Mouse (Mus musculus) liver, embryonic 11.5 days (tissue): ENCODE data around the gene Cplx1. TPM values are rescaled to one million over a fixed set of nuclear protein-coding genes. Genes with fewer than 3 reads are reported as not detected.

Experiments used
- ATAC-seq: fragments of 200-750 bp; cut with Nextera tagmentation; replicated peaks from 2 replicates; pipeline ENCODE4 v1.8.0; 2017; ENCODE audit warnings: moderate number of reproducible peaks, mild to moderate bottlenecking, moderate TSS enrichment, moderate library complexity; ENCODE audit not compliant: low FRiP score
- DNase-seq: peaks from one replicate; pipeline ENCODE4 v3.0.0-alpha.2; 2017; ENCODE audit warnings: low spot score
- H3K27ac ChIP-seq: fragments of 300-500 bp; sonication (generic); 2 replicates; pipeline ENCODE4 v1.5.1; 2014; ENCODE audit warnings: mild to moderate bottlenecking, low read depth, low read length, control low read depth
- H3K27me3 ChIP-seq: fragments of 300-500 bp; sonication (generic); replicated peaks from 2 replicates; pipeline ENCODE4 v1.6.1; 2014; ENCODE audit warnings: low read length, mixed read lengths; ENCODE audit not compliant: control insufficient read depth, insufficient read depth
- H3K36me3 ChIP-seq: fragments of 300-500 bp; sonication (generic); 2 replicates; pipeline ENCODE4 v1.6.1; 2014; ENCODE audit warnings: mild to moderate bottlenecking, low read length, moderate library complexity, mixed read lengths; ENCODE audit not compliant: control insufficient read depth, insufficient read depth
- H3K4me1 ChIP-seq: fragments of 300-500 bp; sonication (generic); replicated peaks from 2 replicates; pipeline ENCODE4 v1.6.1; 2014; ENCODE audit warnings: low read length, mixed read lengths; ENCODE audit not compliant: control insufficient read depth, insufficient read depth
- H3K4me2 ChIP-seq: fragments of 300-500 bp; sonication (generic); 2 replicates; pipeline ENCODE4 v1.6.1; 2014; ENCODE audit warnings: mild to moderate bottlenecking, control low read depth, moderate library complexity
- H3K4me3 ChIP-seq: fragments of 300-500 bp; sonication (generic); 2 replicates; pipeline ENCODE4 v1.5.1; 2014; ENCODE audit warnings: low read depth, low read length, control low read depth
- H3K9ac ChIP-seq: fragments of 300-500 bp; sonication (generic); 2 replicates; pipeline ENCODE4 v1.6.1; 2014; ENCODE audit warnings: low read depth, low read length, control low read depth
- H3K9me3 ChIP-seq: fragments of 300-500 bp; sonication (generic); 2 replicates; pipeline ENCODE4 v1.6.1; 2016; ENCODE audit warnings: low read length, inconsistent platforms, mixed read lengths; ENCODE audit not compliant: control insufficient read depth
- WGBS: fragments of 180-500 bp; shearing (Covaris S2); extraction: QIAGEN DNeasy Blood & Tissue Kit; methylation state at CpG from one replicate; pipeline ENCODE4 v1.1.7; 2014; 5-methylcytosine and 5-hydroxymethylcytosine counted together
- polyA plus RNA-seq: library from polyadenylated mRNA; unstranded; fragments of >200 nt; fragmentation: Nextera tagmentation; extraction: Ambion mirVana; gene quantifications from 2 replicates; pipeline ENCODE4 v1.2.1, GENCODE M21; 2014

Gene Cplx1
- polyA plus RNA-seq, 1 experiment from 2014 or later: not detected

GRCm38 (mm10) chr5:108521016-108521415 lies 28.8 kb downstream of the Cplx1 start:
- Histone ChIP-seq H3K4me2 (no peak overlapping the region), H3K9me3 (no peaks in the 10 kb centered on the region), H3K4me3 (no peak overlapping the region), H3K4me1 (no peaks in the 10 kb centered on the region), H3K36me3 (no peaks in the 10 kb centered on the region), H3K27me3 (no peaks in the 10 kb centered on the region), H3K27ac (no peak overlapping the region), H3K9ac (no peak overlapping the region)
- ATAC-seq: no peak
- no peak for DNase-seq
- WGBS: 56% methylated on average over 2 of the region's 2 CpGs

- DNase-seq (no peak), ATAC-seq (no peak)
- Histone ChIP-seq H3K9ac (no peak overlapping the region), H3K27ac (no peak overlapping the region), H3K4me1 (no peaks in the 10 kb centered on the region), H3K4me2 (no peak overlapping the region), H3K9me3 (no peaks in the 10 kb centered on the region), H3K27me3 (no peaks in the 10 kb centered on the region), H3K36me3 (no peaks in the 10 kb centered on the region), H3K4me3 (no peak overlapping the region)
- WGBS: 66% methylated on average over 7 of the region's 7 CpGs
Observed at GRCm38 (mm10) chr5:108520153-108520552, 29.7 kb downstream of the Cplx1 start.

- Histone ChIP-seq H3K4me1 (no peaks in the 10 kb centered on the region), H3K4me2 (no peak overlapping the region), H3K27ac (no peak overlapping the region), H3K9me3 (no peaks in the 10 kb centered on the region), H3K27me3 (no peaks in the 10 kb centered on the region), H3K9ac (no peak overlapping the region), H3K4me3 (no peak overlapping the region), H3K36me3 (no peaks in the 10 kb centered on the region)
- 76% methylated on average over 5 of the region's 5 CpGs for WGBS
- DNase-seq: no peak
- ATAC-seq: no peak
Observed at GRCm38 (mm10) chr5:108518951-108519350, 30.9 kb downstream of the Cplx1 start.

GRCm38 (mm10) chr5:108518106-108518885 lies 31.5 kb downstream of the Cplx1 start:
- Histone ChIP-seq H3K36me3 (no peaks in the 10 kb centered on the region), H3K4me2 (no peak overlapping the region), H3K27me3 (no peaks in the 10 kb centered on the region), H3K4me3 (no peak overlapping the region), H3K9me3 (no peaks in the 10 kb centered on the region), H3K9ac (no peak overlapping the region), H3K27ac (no peak overlapping the region), H3K4me1 (no peaks in the 10 kb centered on the region)
- ATAC-seq: no peak
- no peak for DNase-seq
- WGBS: 75% methylated on average over 9 of the region's 9 CpGs

GRCm38 (mm10) chr5:108516655-108517054 lies 33.2 kb downstream of the Cplx1 start:
- no peak overlapping the region for H3K4me2 ChIP-seq
- DNase-seq: no peak
- no peaks in the 10 kb centered on the region for H3K4me1 ChIP-seq
- H3K36me3 ChIP-seq: no peaks in the 10 kb centered on the region
- H3K27me3 ChIP-seq: no peaks in the 10 kb centered on the region
- no peak overlapping the region for H3K27ac ChIP-seq
- no peak overlapping the region for H3K4me3 ChIP-seq
- WGBS: 72% methylated on average over 3 of the region's 3 CpGs
- H3K9ac ChIP-seq: no peak overlapping the region
- ATAC-seq: no peak
- H3K9me3 ChIP-seq: no peaks in the 10 kb centered on the region

- H3K4me2 ChIP-seq: no peak overlapping the region
- 58% methylated on average over 6 of the region's 6 CpGs for WGBS
- H3K36me3 ChIP-seq: no peaks in the 10 kb centered on the region
- no peaks in the 10 kb centered on the region for H3K9me3 ChIP-seq
- H3K4me3 ChIP-seq: no peak overlapping the region
- no peak for ATAC-seq
- H3K27me3 ChIP-seq: no peaks in the 10 kb centered on the region
- H3K27ac ChIP-seq: no peak overlapping the region
- no peak overlapping the region for H3K9ac ChIP-seq
- H3K4me1 ChIP-seq: no peaks in the 10 kb centered on the region
- DNase-seq: no peak
Observed at GRCm38 (mm10) chr5:108515581-108516361, 34.1 kb downstream of the Cplx1 start.

- Histone ChIP-seq H3K27ac (no peak overlapping the region), H3K9me3 (no peaks in the 10 kb centered on the region), H3K9ac (no peak overlapping the region), H3K36me3 (peaks cover 41% of the 10 kb centered on the region), H3K4me2 (no peak overlapping the region), H3K4me3 (no peak overlapping the region), H3K4me1 (no peaks in the 10 kb centered on the region), H3K27me3 (no peaks in the 10 kb centered on the region)
- no peak for DNase-seq
- WGBS: 86% methylated on average over 18 of the region's 18 CpGs
- ATAC-seq: no peak
Observed at GRCm38 (mm10) chr5:108502286-108502685, 47.5 kb downstream of the Cplx1 start.

GRCm38 (mm10) chr5:108501573-108501972 lies 48.3 kb downstream of the Cplx1 start:
- 66% methylated on average over 1 of the region's 1 CpGs for WGBS
- Histone ChIP-seq H3K36me3 (peaks cover 47% of the 10 kb centered on the region), H3K4me1 (no peaks in the 10 kb centered on the region), H3K4me3 (no peak overlapping the region), H3K27ac (no peak overlapping the region), H3K9me3 (no peaks in the 10 kb centered on the region), H3K4me2 (no peak overlapping the region), H3K27me3 (no peaks in the 10 kb centered on the region), H3K9ac (no peak overlapping the region)
- no peak for DNase-seq
- ATAC-seq: no peak
